Mouse (Mus musculus) kidney, adult 2 months (tissue): ENCODE results near the gene Carns1.

Experiments used
- CTCF ChIP-seq: fragments of 200-500 bp; conservative IDR thresholded peaks from 2 replicates; pipeline ENCODE4 v1.5.1; 2011; ENCODE audit warnings: low read depth, mild to moderate bottlenecking, control low read depth, low read length, moderate library complexity, mixed read lengths; ENCODE audit not compliant: insufficient read depth, insufficient read length
- POLR2A ChIP-seq: fragments of 200-500 bp; IDR thresholded peaks from one replicate; pipeline ENCODE4 v1.6.1; 2011; ENCODE audit warnings: low read depth, low read length, control low read depth

DNA sequence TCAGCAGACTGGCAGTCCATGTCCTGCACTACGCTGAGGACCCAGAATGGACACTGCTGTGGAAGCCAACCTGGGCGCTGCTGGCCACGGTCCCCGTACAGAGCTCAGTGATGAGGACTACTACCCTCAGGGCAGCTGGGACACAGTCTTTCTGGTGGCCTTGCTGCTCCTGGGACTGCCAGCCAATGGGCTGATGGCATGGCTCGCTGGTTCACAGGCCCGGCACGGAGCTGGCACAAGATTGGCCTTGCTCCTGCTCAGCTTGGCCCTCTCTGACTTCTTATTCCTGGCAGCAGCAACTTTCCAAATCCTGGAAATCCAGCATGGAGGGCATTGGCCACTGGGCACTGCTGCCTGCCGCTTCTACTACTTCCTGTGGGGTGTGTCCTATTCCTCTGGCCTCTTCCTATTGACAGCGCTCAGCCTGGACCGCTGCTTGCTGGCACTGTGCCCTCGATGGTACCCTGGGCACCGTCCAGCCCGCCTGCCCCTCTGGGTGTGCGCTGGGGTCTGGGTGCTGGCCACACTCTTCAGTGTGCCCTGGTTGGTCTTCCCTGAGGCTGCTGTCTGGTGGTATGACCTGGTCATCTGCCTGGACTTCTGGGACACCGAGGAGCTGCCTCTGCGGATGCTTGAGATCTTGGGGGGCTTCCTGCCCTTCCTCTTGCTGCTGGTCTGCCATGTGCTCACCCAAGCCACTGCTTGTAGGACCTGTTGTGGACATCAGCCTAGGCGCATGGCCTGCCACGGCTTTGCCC is 32.7 kb downstream of the Carns1 start:
- TF ChIP-seq CTCF (no peak), POLR2A (no peak)
